Mouse (Mus musculus) kidney, embryonic 15.5 days (tissue): ENCODE results near the gene 4930438A08Rik. TPM values are rescaled to one million over a fixed set of nuclear protein-coding genes. Genes with fewer than 3 reads are reported as not detected.
A peak's percentile ranks its signal among the peaks of the same experiment; 100 is the strongest.
"Not testable (repeated sequence)": the region's sequence is repeated elsewhere in the genome, so short reads cannot be mapped to it uniquely, and the experiment has no call there.

Experiments used
- ATAC-seq: fragments of 200-750 bp; cut with Nextera tagmentation; replicated peaks from 2 replicates; pipeline ENCODE4 v1.8.0; 2017; ENCODE audit warnings: moderate TSS enrichment; ENCODE audit not compliant: low FRiP score
- H3K27ac ChIP-seq: fragments of 300-500 bp; sonication (generic); 2 replicates; pipeline ENCODE4 v1.5.1; 2015; ENCODE audit warnings: mild to moderate bottlenecking, inconsistent platforms
- H3K27me3 ChIP-seq: fragments of 300-500 bp; sonication (generic); 2 replicates; pipeline ENCODE4 v1.6.1; 2015; ENCODE audit warnings: inconsistent platforms
- H3K36me3 ChIP-seq: fragments of 300-500 bp; sonication (generic); 2 replicates; pipeline ENCODE4 v1.6.1; 2015; ENCODE audit warnings: inconsistent platforms
- H3K4me1 ChIP-seq: fragments of 300-500 bp; sonication (generic); 2 replicates; pipeline ENCODE4 v1.6.1; 2015; ENCODE audit warnings: inconsistent platforms
- H3K4me2 ChIP-seq: fragments of 300-500 bp; sonication (generic); 2 replicates; pipeline ENCODE4 v1.6.1; 2015; ENCODE audit warnings: moderate library complexity, mild to moderate bottlenecking, inconsistent platforms
- H3K4me3 ChIP-seq: fragments of 300-500 bp; sonication (generic); replicated peaks from 2 replicates; pipeline ENCODE4 v1.5.1; 2015; ENCODE audit warnings: mild to moderate bottlenecking, inconsistent platforms
- H3K9ac ChIP-seq: fragments of 300-500 bp; sonication (generic); 2 replicates; pipeline ENCODE4 v1.6.1; 2015; ENCODE audit warnings: mild to moderate bottlenecking, inconsistent platforms
- H3K9me3 ChIP-seq: fragments of 300-500 bp; sonication (generic); replicated peaks from 2 replicates; pipeline ENCODE4 v1.6.1; 2016; ENCODE audit warnings: inconsistent platforms
- WGBS: fragments of 180-500 bp; shearing (Covaris S2); methylation state at CpG from one replicate; pipeline ENCODE4 v1.1.7; 2015; ENCODE audit warnings: mixed read lengths; 5-methylcytosine and 5-hydroxymethylcytosine counted together
- polyA plus RNA-seq: library from polyadenylated mRNA; unstranded; fragments of >200 nt; fragmentation: Nextera tagmentation; extraction: Ambion mirVana; gene quantifications from 2 replicates; pipeline ENCODE4 v1.2.1, GENCODE M21; 2015

4930438A08Rik gene
- polyA plus RNA-seq, 1 experiment from 2014 or later = not detected

- H3K27me3 ChIP-seq = peaks cover 13% of the 10 kb centered on the region
- ATAC-seq = no peak
- H3K9ac ChIP-seq = no peak overlapping the region
- H3K4me1 ChIP-seq = no peaks in the 10 kb centered on the region
- H3K4me2 ChIP-seq = no peak overlapping the region
- H3K9me3 ChIP-seq = no peaks in the 10 kb centered on the region
- WGBS = 81% methylated on average over 5 of the region's 5 CpGs
- no peaks in the 10 kb centered on the region for H3K36me3 ChIP-seq
- H3K27ac ChIP-seq = no peak overlapping the region
- no peak overlapping the region for H3K4me3 ChIP-seq
Measured at GRCm38 (mm10) chr11:58282518-58282917, 7.9 kb downstream of the 4930438A08Rik start.

DNA sequence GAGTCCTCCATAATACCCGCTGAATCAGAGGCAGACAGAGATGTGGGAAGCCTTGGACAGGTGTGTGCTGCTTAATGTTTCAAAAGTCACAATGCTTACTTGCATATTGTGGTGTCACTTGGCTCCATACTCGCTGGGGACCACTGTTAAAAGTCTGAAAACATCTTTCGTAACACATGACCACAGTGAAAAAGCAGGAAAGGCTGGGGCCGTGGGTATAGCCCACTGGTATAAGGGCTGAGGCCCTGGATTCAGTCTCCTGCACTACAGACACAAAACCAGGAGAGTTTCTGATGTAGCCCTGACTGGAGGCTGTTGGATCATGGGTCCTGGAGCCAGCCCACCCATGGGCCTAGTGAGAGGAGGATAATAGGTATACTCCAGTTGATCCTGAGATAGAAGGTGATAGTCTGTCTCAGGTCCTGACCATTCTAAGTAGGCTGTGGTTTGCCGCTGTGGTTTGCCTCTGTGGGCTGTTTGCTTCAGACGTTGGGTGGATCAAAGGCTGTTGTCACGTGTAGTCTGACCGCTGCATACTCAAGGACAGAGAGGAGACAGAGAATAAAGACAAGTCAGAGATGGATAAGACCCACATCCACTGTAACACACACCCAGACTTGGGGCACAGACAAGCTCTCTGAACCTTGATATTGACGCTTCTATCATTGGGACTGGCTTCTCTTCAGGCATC is 15.5 kb downstream of the 4930438A08Rik start:
- Histone ChIP-seq H3K4me3 (no peak overlapping the region), H3K4me2 (no peak overlapping the region), H3K36me3 (no peaks in the 10 kb centered on the region), H3K9me3 (no peaks in the 10 kb centered on the region), H3K27me3 (peaks cover 8% of the 10 kb centered on the region; the same call in 1 of the 2 replicates), H3K9ac (no peak overlapping the region), H3K27ac (no peak overlapping the region), H3K4me1 (no peaks in the 10 kb centered on the region)
- 78% methylated on average over 9 of the region's 9 CpGs for WGBS
- no peak for ATAC-seq

DNA sequence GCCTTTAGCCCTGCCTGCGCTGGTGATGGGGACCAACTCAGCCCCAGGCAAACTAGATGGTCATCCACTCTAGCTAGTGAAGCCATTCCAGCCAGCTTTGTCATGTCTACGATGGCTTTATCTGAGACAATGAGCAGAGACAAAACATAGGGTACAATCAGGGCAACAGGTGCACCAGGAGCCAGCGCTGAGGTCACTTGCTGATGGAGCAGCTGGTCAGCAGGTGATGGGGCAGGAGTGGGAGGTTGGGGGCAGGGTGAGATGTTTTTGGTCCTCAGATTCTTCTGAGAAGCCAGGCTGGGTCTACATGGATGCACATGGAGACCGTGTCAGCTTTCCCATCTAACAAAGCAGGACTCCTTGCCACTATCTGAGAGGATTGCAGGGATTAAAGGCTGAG is 16.2 kb downstream of the 4930438A08Rik start:
- no peak for ATAC-seq
- no peaks in the 10 kb centered on the region for H3K36me3 ChIP-seq
- no peak overlapping the region for H3K4me3 ChIP-seq
- H3K4me1 ChIP-seq = no peaks in the 10 kb centered on the region
- 85% methylated on average over 4 of the region's 4 CpGs for WGBS
- no peaks in the 10 kb centered on the region for H3K9me3 ChIP-seq
- peaks cover 7% of the 10 kb centered on the region; the same call in 1 of the 2 replicates for H3K27me3 ChIP-seq
- H3K9ac ChIP-seq = no peak overlapping the region
- no peak overlapping the region for H3K4me2 ChIP-seq
- H3K27ac ChIP-seq = no peak overlapping the region

GRCm38 (mm10) chr11:58292791-58293190 is 18.2 kb downstream of the 4930438A08Rik start:
- 0 out of 2 replicates have a peak, but pooled peaks cover 3% of the 10 kb centered on the region for H3K4me1 ChIP-seq
- H3K9ac ChIP-seq = no peak overlapping the region
- no peak overlapping the region for H3K4me2 ChIP-seq
- H3K27ac ChIP-seq = no peak overlapping the region
- no peaks in the 10 kb centered on the region for H3K36me3 ChIP-seq
- H3K4me3 ChIP-seq = no peak overlapping the region
- ATAC-seq = no peak
- H3K9me3 ChIP-seq = no peaks in the 10 kb centered on the region
- WGBS = 55% methylated on average over 4 of the region's 4 CpGs
- no peaks in the 10 kb centered on the region for H3K27me3 ChIP-seq

GRCm38 (mm10) chr11:58297396-58297795 is 22.8 kb downstream of the 4930438A08Rik start:
- WGBS = 26% methylated on average over 6 of the region's 6 CpGs
- Histone ChIP-seq H3K9ac (no peak overlapping the region), H3K27me3 (no peaks in the 10 kb centered on the region), H3K4me3 (no peak overlapping the region), H3K9me3 (no peaks in the 10 kb centered on the region), H3K27ac (peak overlapping the region; percentile 67), H3K4me1 (peaks cover 9% of the 10 kb centered on the region; the same call in 1 of the 2 replicates), H3K4me2 (no peak overlapping the region), H3K36me3 (no peaks in the 10 kb centered on the region)
- ATAC-seq = no peak

DNA sequence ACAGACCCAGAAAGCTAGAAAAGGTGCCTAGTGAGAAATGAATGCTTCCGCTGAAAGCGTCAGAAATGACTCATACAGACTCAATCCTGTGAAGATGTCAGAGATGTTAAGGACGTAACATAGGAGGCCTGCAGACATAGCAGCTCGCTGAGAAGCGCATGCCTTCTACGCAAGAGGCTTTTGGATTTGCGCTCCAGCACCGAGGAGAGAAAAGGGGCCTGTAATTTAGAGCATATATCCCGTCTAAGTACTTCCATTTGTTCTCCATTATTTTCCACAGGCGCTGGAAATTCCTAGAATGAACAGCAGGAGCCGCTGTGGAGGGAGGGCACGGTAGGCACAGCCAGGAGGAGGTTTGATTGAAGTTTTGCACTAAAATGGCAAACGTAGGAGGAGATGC is 26.5 kb downstream of the 4930438A08Rik start:
- no peaks in the 10 kb centered on the region for H3K27me3 ChIP-seq
- H3K27ac ChIP-seq = peak overlapping the region; percentile 52; the same call in 1 of the 2 replicates
- peak overlapping the region; percentile 63 for H3K4me2 ChIP-seq
- H3K4me3 ChIP-seq = peak overlapping the region; percentile 71
- 14% methylated on average over 13 of the region's 13 CpGs for WGBS
- H3K4me1 ChIP-seq = peaks cover 15% of the 10 kb centered on the region
- H3K9ac ChIP-seq = peak overlapping the region; percentile 31
- no peaks in the 10 kb centered on the region for H3K36me3 ChIP-seq
- no peak for ATAC-seq
- H3K9me3 ChIP-seq = no peaks in the 10 kb centered on the region

GRCm38 (mm10) chr11:58301837-58302754 is 27.5 kb downstream of the 4930438A08Rik start:
- Histone ChIP-seq H3K9ac (peak overlapping the region; percentile 65), H3K4me1 (peaks cover 24% of the 10 kb centered on the region), H3K27ac (peak overlapping the region; percentile 97), H3K27me3 (no peaks in the 10 kb centered on the region), H3K4me3 (peak overlapping the region; percentile 71), H3K9me3 (no peaks in the 10 kb centered on the region), H3K36me3 (no peaks in the 10 kb centered on the region), H3K4me2 (peak overlapping the region; percentile 63)
- ATAC-seq = peak; percentile 94
- under 1% methylated on average over 36 of the region's 36 CpGs for WGBS

DNA sequence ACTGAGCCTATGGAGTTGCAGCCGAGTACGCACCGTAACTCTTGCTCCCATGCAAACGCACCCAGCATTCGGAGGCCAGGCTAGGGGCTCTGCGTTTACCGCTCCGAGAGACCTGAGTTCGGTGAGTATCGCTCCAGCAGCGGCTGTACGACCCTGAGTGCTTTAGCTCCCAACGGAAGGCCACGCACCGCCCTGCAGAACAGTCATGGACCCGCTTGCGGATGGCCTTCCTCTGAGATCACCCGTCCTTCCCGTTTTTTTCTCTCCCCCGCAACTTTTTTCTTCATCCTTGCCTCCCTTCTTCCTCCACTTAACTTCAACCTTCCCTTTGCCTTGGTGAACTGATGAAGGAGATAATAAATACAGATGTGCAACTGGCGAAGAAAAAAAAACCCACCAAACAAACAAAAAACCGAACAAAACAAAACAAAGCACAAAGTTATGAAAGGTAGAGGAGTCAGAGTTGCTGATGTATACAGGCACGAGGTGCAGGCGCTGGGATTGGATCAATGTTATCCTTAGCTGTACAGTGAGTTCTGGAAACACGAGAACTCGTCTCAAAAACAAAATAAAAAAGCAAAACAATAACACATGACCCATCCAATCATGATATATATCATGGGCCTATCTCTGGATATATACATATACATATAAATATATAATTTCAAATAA is 28.3 kb downstream of the 4930438A08Rik start:
- peak overlapping the region; percentile 97 for H3K27ac ChIP-seq
- ATAC-seq = peak; percentile 57
- H3K9me3 ChIP-seq = no peaks in the 10 kb centered on the region
- under 1% methylated on average over 26 of the region's 26 CpGs for WGBS
- H3K4me2 ChIP-seq = peak overlapping the region; percentile 63
- H3K36me3 ChIP-seq = no peaks in the 10 kb centered on the region
- peak overlapping the region; percentile 65 for H3K9ac ChIP-seq
- peaks cover 28% of the 10 kb centered on the region for H3K4me1 ChIP-seq
- peak overlapping the region; percentile 71 for H3K4me3 ChIP-seq
- H3K27me3 ChIP-seq = no peaks in the 10 kb centered on the region

DNA sequence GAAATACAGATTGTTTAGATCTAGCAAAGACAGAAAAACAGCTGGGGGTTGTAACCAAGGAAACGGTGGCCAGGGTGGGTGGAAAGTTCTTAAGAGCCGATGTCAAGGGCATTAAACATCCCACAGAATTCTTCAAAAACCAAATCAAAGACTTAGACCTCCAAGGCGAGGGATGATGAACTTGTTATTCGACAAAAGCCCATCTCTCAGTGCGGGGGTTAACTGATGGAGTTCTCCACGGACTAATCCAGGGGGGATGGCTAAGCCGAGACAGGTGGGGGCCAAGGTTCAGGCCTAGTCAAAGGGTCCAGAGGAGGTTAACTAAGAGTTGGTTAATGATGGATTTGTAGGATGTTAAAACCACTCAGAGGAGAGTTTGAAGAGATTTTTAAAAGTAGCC is 29.0 kb downstream of the 4930438A08Rik start:
- WGBS = 23% methylated on average over 7 of the region's 7 CpGs
- Histone ChIP-seq H3K9ac (no peak overlapping the region), H3K36me3 (no peaks in the 10 kb centered on the region), H3K9me3 (no peaks in the 10 kb centered on the region), H3K4me3 (peak overlapping the region; percentile 17), H3K27me3 (no peaks in the 10 kb centered on the region), H3K27ac (0 out of 2 replicates have a peak overlapping the region, but pooled peaks have one; percentile 13), H3K4me2 (peak overlapping the region; percentile 63), H3K4me1 (peaks cover 31% of the 10 kb centered on the region)
- ATAC-seq = no peak

- not testable (repeated sequence) for H3K9ac ChIP-seq, H3K27me3 ChIP-seq, H3K4me2 ChIP-seq, H3K36me3 ChIP-seq, ATAC-seq, H3K9me3 ChIP-seq, H3K27ac ChIP-seq, H3K4me3 ChIP-seq
- 95% methylated on average over 8 of the region's 8 CpGs for WGBS
- peaks cover 31% of the 10 kb centered on the region for H3K4me1 ChIP-seq
Measured at GRCm38 (mm10) chr11:58305299-58305698, 30.7 kb downstream of the 4930438A08Rik start.

DNA sequence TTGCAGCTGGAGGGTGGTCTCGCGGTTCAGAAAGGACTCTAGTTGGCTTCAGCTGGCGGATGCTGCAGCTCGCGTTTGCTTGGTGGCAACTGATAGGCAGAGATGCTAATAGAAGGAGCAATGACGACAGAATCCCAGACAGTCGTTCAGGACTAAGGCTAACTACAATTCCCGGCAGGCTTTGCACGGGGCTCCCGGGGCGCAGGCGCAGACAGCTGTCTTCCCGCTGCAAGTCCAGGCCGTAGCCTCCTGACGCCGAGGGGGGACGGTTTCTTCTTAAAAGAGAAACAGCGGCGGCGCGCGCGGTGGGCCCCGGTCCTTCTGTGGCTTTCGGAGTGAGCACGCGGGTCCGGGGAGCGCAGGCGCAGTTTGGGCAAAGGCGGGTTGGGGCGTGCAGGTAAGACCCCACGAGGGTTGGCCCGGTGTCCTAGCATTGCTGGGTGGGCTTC is 32.3 kb downstream of the 4930438A08Rik start, which contains the start of gene Zfp692:
TSS of gene Zfp692 (plus strand) at position 210 of the 449 bp plus-strand sequence.
- Histone ChIP-seq H3K9ac (peak within 1 kb of the TSS; percentile 59), H3K9me3 (no peaks in the 10 kb centered on the region), H3K4me3 (peak within 1 kb of the TSS; percentile 58), H3K4me1 (peaks cover 26% of the 10 kb centered on the region), H3K27me3 (no peaks in the 10 kb centered on the region), H3K4me2 (peak within 1 kb of the TSS; percentile 90), H3K27ac (peak within 1 kb of the TSS; percentile 90), H3K36me3 (peaks cover 20% of the 10 kb centered on the region)
- under 1% methylated on average over 34 of the region's 34 CpGs for WGBS
- ATAC-seq = peak; percentile 71
